Mouse (Mus musculus) left cerebral cortex, adult 2 months (tissue): ENCODE data around the gene Batf. TPM values are rescaled to one million over a fixed set of nuclear protein-coding genes. Genes with fewer than 3 reads are reported as not detected.

Experiments
- DNase-seq, 2 experiments: peaks; one replicate each; pipeline ENCODE4 v3.0.0; 2021 to 2022; ENCODE audit warnings: low spot score in 2 of 2, mixed read lengths in 1 of 2; ENCODE audit errors: extremely low spot score in 1 of 2
- H3K27ac ChIP-seq: fragments of 200-600 bp; 2 replicates; pipeline ENCODE4 v1.8.1; 2022
- H3K4me3 ChIP-seq: fragments of 200-600 bp; 2 replicates; pipeline ENCODE4 v1.8.1; 2022
- CTCF ChIP-seq: fragments of 200-600 bp; IDR thresholded peaks from 2 replicates; pipeline ENCODE4 v1.8.1; 2022; ENCODE audit warnings: antibody characterized with exemption, mild to moderate bottlenecking, moderate library complexity
- intact Hi-C: fragments of 180-260 bp; cut with DNase I; formaldehyde crosslinking; loops from one replicate; pipeline ENCODE4 v1.15.1; 2025
- microRNA-seq, 2 experiments: library from miRNA; unstranded; fragments of <30 nt; microRNA quantifications; one replicate each; pipeline ENCODE4 v1.2.0; 2021
- total RNA-seq, 2 experiments: library from RNA; stranded (reverse); gene quantifications; 2 replicates each; pipeline ENCODE4 v1.2.3; 2021

Batf gene
- total RNA-seq, 2 experiments from 2014 or later = 0.36 to 0.49 TPM

GRCm38 (mm10) chr12:85745827-85746695 lies 59.6 kb downstream of the Batf start, which contains the start of gene Flvcr2:
TSS of gene Flvcr2 (plus strand) at chr12:85746539.
- intact Hi-C loops = loop anchor here (1.0 to 2.0 kb wide), 2 partner anchors 72 to 333 kb away; partner anchors contain the start of gene Tgfb3
- TF ChIP-seq CTCF = peak; percentile 72
- 0 out of 2 replicates have a peak within 1 kb of the TSS, but pooled peaks have one; percentile 38 for H3K27ac ChIP-seq
- H3K4me3 ChIP-seq = peak within 1 kb of the TSS; percentile 45
- peak; percentile 65 to 66 for DNase-seq

GRCm38 (mm10) chr12:85746696-85747219 lies 60.3 kb downstream of the Batf start:
- TF ChIP-seq CTCF = no peak; the same call in 1 of the 2 replicates
- Histone ChIP-seq H3K27ac (0 out of 2 replicates have a peak overlapping the region, but pooled peaks have one; percentile 38), H3K4me3 (peak overlapping the region; percentile 45)
- intact Hi-C loops = loop anchor here (2.0 kb wide), 1 partner anchor 332 kb away; the partner anchor contains the start of gene Tgfb3
- DNase-seq = no peak

GRCm38 (mm10) chr12:85747343-85747742 lies 60.9 kb downstream of the Batf start:
- intact Hi-C loops = loop anchor here (2.0 kb wide), 1 partner anchor 331 kb away; the partner anchor contains the start of gene Tgfb3
- no peak for TF ChIP-seq CTCF

GRCm38 (mm10) chr12:85749861-85750260 lies 63.4 kb downstream of the Batf start:
- Histone ChIP-seq H3K27ac (no peak overlapping the region), H3K4me3 (no peak overlapping the region)
- intact Hi-C loops = no loop called here
- TF ChIP-seq CTCF = no peak
- no peak for DNase-seq

More at GRCm38 (mm10) chr12:85747343-85747742, 60.9 kb downstream of the Batf start:
- Histone ChIP-seq H3K4me3 (peak overlapping the region; percentile 45), H3K27ac (no peak overlapping the region)
- no peak for DNase-seq

- intact Hi-C loops = no loop called here
- H3K4me3 ChIP-seq = no peak overlapping the region
- TF ChIP-seq CTCF = no peak
- no peak for DNase-seq
- H3K27ac ChIP-seq = no peak overlapping the region
Observed at GRCm38 (mm10) chr12:85752116-85752515, 65.6 kb downstream of the Batf start.

GRCm38 (mm10) chr12:85753223-85753622 lies 66.8 kb downstream of the Batf start:
- H3K4me3 ChIP-seq = no peak overlapping the region
- no peak overlapping the region for H3K27ac ChIP-seq
- TF ChIP-seq CTCF = no peak
- no peak for DNase-seq
- intact Hi-C loops = no loop called here

GRCm38 (mm10) chr12:85754611-85755265 lies 68.3 kb downstream of the Batf start:
- TF ChIP-seq CTCF = no peak
- Histone ChIP-seq H3K27ac (no peak overlapping the region), H3K4me3 (no peak overlapping the region)

GRCm38 (mm10) chr12:85756455-85756854 lies 70.0 kb downstream of the Batf start:
- no peak for TF ChIP-seq CTCF
- intact Hi-C loops = loop anchor here (5.0 kb wide), 1 partner anchor 46 kb away; no protein-coding TSS in a partner anchor
- H3K4me3 ChIP-seq = no peak overlapping the region
- no peak for DNase-seq
- no peak overlapping the region for H3K27ac ChIP-seq

More at GRCm38 (mm10) chr12:85754611-85755265, 68.3 kb downstream of the Batf start:
- DNase-seq = no peak
- intact Hi-C loops = loop anchor here (5.0 kb wide), 1 partner anchor 48 kb away; no protein-coding TSS in a partner anchor

- intact Hi-C loops = loop anchor here (5.0 kb wide), 1 partner anchor 45 kb away; no protein-coding TSS in a partner anchor
- H3K27ac ChIP-seq = no peak overlapping the region
- no peak for DNase-seq
- no peak overlapping the region for H3K4me3 ChIP-seq
- no peak for TF ChIP-seq CTCF
Observed at GRCm38 (mm10) chr12:85757074-85757473, 70.6 kb downstream of the Batf start.

Small RNA genes within 50 kb of the gene (microRNA-seq; reads per million reads assigned to microRNA genes)
- gene Gm47285 = 0 reads per million in 2 experiments

Other genes starting within 250 kb of the Batf start
- 10 to 100 TPM; 56.9 to 88.9 TPM for gene Fos, start 212.8 kb upstream of the Batf start, total RNA-seq
- gene Jdp2, start 87.6 kb upstream of the Batf start, total RNA-seq = 10 to 100 TPM; 81.5 to 95.1 TPM
- gene Flvcr2, start 59.9 kb downstream of the Batf start, total RNA-seq = 1 to 10 TPM; 2.2 to 2.7 TPM
- gene Erg28, start 137.9 kb downstream of the Batf start, total RNA-seq = 10 to 100 TPM; 48.9 to 51.8 TPM
- gene Ttll5, start 138.0 kb downstream of the Batf start, total RNA-seq = 10 to 100 TPM; 45.4 to 47.7 TPM